Mouse (Mus musculus) left cerebral cortex, adult 2 months (tissue): ENCODE results near the gene Gimap1. TPM values are rescaled to one million over a fixed set of nuclear protein-coding genes. Genes with fewer than 3 reads are reported as not detected.

Source experiments
- DNase-seq, 2 experiments: peaks; one replicate each; pipeline ENCODE4 v3.0.0; 2021 to 2022; ENCODE audit warnings: low spot score in 2 of 2, mixed read lengths in 1 of 2; ENCODE audit errors: extremely low spot score in 1 of 2
- H3K27ac ChIP-seq: fragments of 200-600 bp; 2 replicates; pipeline ENCODE4 v1.8.1; 2022
- H3K4me3 ChIP-seq: fragments of 200-600 bp; 2 replicates; pipeline ENCODE4 v1.8.1; 2022
- CTCF ChIP-seq: fragments of 200-600 bp; IDR thresholded peaks from 2 replicates; pipeline ENCODE4 v1.8.1; 2022; ENCODE audit warnings: antibody characterized with exemption, mild to moderate bottlenecking, moderate library complexity
- intact Hi-C: fragments of 180-260 bp; cut with DNase I; formaldehyde crosslinking; loops from one replicate; pipeline ENCODE4 v1.15.1; 2025
- total RNA-seq, 2 experiments: library from RNA; stranded (reverse); gene quantifications; 2 replicates each; pipeline ENCODE4 v1.2.3; 2021

Gimap1 gene
- total RNA-seq, 2 experiments from 2014 or later: 1.5 to 3.9 TPM

- no peak for TF ChIP-seq CTCF
- no peak for DNase-seq
- H3K27ac ChIP-seq: no peak overlapping the region
- H3K4me3 ChIP-seq: no peak overlapping the region
- intact Hi-C loops: no loop called here
Observed at GRCm38 (mm10) chr6:48741711-48742206, 2.9 kb downstream of the Gimap1 start.

GRCm38 (mm10) chr6:48742422-48743351 is 3.8 kb downstream of the Gimap1 start:
- intact Hi-C loops: no loop called here
- H3K27ac ChIP-seq: no peak overlapping the region; the same call in 1 of the 2 replicates
- H3K4me3 ChIP-seq: peak overlapping the region; percentile 51
- TF ChIP-seq CTCF: no peak
- DNase-seq: peak; percentile 19 to 25

GRCm38 (mm10) chr6:48745490-48745889 is 6.6 kb downstream of the Gimap1 start:
- intact Hi-C loops: no loop called here
- no peak for DNase-seq

GRCm38 (mm10) chr6:48745959-48746889 is 7.4 kb downstream of the Gimap1 start, which contains the start of gene Gimap5:
Gimap5 (plus strand) TSS chr6:48746197.
- DNase-seq: no peak
- intact Hi-C loops: loop anchor here (2.0 kb wide), 1 partner anchor 27 kb away; no protein-coding TSS in a partner anchor
- peak; percentile 65 for TF ChIP-seq CTCF
- H3K4me3 ChIP-seq: no peak within 1 kb of the TSS; the same call in 1 of the 2 replicates
- H3K27ac ChIP-seq: peak within 1 kb of the TSS; percentile 34; the same call in 1 of the 2 replicates

More at GRCm38 (mm10) chr6:48745490-48745889, 6.6 kb downstream of the Gimap1 start:
- Histone ChIP-seq H3K4me3 (no peak overlapping the region), H3K27ac (no peak overlapping the region)
- TF ChIP-seq CTCF: no peak

GRCm38 (mm10) chr6:48747091-48747966 is 8.5 kb downstream of the Gimap1 start:
- no peak for DNase-seq
- TF ChIP-seq CTCF: no peak
- no peak overlapping the region; the same call in 1 of the 2 replicates for H3K4me3 ChIP-seq
- no peak overlapping the region for H3K27ac ChIP-seq
- intact Hi-C loops: loop anchor here (2.0 kb wide), 1 partner anchor 25 kb away; no protein-coding TSS in a partner anchor

- intact Hi-C loops: no loop called here
- H3K27ac ChIP-seq: no peak overlapping the region
- TF ChIP-seq CTCF: no peak
Observed at GRCm38 (mm10) chr6:48763567-48764270, 24.9 kb downstream of the Gimap1 start.

GRCm38 (mm10) chr6:48764496-48764895 is 25.6 kb downstream of the Gimap1 start:
- DNase-seq: no peak
- TF ChIP-seq CTCF: no peak
- intact Hi-C loops: no loop called here
- H3K27ac ChIP-seq: no peak overlapping the region
- no peak overlapping the region for H3K4me3 ChIP-seq

More at GRCm38 (mm10) chr6:48763567-48764270, 24.9 kb downstream of the Gimap1 start:
- DNase-seq: no peak
- no peak overlapping the region for H3K4me3 ChIP-seq

GRCm38 (mm10) chr6:48768178-48768869 is 29.5 kb downstream of the Gimap1 start:
- no peak for DNase-seq
- intact Hi-C loops: no loop called here
- no peak overlapping the region for H3K27ac ChIP-seq
- no peak overlapping the region for H3K4me3 ChIP-seq
- TF ChIP-seq CTCF: no peak

- no peak for DNase-seq
- TF ChIP-seq CTCF: no peak
- no peak overlapping the region for H3K4me3 ChIP-seq
- no peak overlapping the region for H3K27ac ChIP-seq
- intact Hi-C loops: no loop called here
Observed at GRCm38 (mm10) chr6:48768933-48769332, 30.1 kb downstream of the Gimap1 start.
